Mouse (Mus musculus): ENCODE measurements around the gene Dmd. TPM values are rescaled to one million over a fixed set of nuclear protein-coding genes. Genes with fewer than 3 reads are reported as not detected.
A peak's percentile ranks its signal among the peaks of the same experiment; 100 is the strongest.

The Dmd gene
- polyA plus RNA-seq, 1 experiment from 2014 or later, result 14.6 TPM

DNA sequence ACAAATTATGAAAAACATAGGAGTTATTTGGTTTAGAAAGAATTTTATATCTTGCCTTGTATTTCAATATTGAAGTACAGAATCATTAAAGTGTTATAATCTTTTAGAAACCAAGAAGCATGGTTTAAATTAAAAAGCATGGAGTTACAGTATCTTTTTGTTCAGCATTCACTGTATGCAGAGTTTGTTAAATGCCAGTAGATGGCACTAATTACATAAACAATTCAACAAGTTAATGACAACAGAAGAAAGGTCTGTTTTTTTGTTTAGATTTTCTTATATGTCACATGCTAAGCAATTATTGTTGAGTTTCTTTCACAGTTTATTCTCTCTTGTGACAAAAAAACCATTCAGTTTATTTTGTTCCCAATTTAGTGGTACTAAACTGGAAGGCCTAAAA is 1649.8 kb downstream of the Dmd start:
- Histone ChIP-seq H3K9me3 (ENCODE audit: control insufficient read depth) (no peaks in the 10 kb centered on the region), H3K4me3 (ENCODE audit: low read depth, low read length) (no peak overlapping the region), H3K27me3 (replicated peaks; ENCODE audit: control insufficient read depth, insufficient read depth, low read length) (no peaks in the 10 kb centered on the region), H3K27ac (ENCODE audit: low read depth, low read length) (no peak overlapping the region), H3K36me3 (ENCODE audit: control insufficient read depth, insufficient read depth) (no peaks in the 10 kb centered on the region), H3K4me1 (replicated peaks; ENCODE audit: control insufficient read depth, insufficient read depth, low read length) (no peaks in the 10 kb centered on the region), H3K4me2 (replicated peaks; ENCODE audit: low read depth) (no peak overlapping the region), H3K9ac (ENCODE audit: low read depth, low read length) (no peak overlapping the region)
- 0 out of 2 replicates have a peak, but pooled peaks have one; percentile 8 for TF ChIP-seq CTCF (IDR thresholded peaks at IDR 0.05; ENCODE audit: low read depth)
- ATAC-seq, result no peak

DNA sequence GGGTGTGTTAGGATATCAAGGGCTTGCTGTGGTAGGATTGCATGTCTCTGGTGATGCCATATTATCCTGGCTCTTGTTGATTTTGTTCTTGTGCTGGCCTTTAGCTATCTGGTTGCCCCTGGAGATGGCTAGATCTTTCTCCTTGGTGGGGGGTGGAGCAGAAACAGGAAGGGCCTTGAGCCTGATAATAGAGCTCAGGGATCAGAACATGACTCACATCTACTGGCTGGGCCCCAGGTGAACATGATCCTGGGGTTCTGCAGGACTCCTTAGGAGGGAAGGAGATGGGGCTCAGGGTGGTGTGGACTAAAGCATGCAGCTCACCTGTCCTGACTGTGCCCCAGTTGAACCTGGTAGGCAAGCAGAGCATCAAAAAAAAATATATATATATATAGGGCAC is 1691.8 kb downstream of the Dmd start:
- TF ChIP-seq CTCF (IDR thresholded peaks at IDR 0.05; ENCODE audit: low read depth), result no peak
- Histone ChIP-seq H3K4me1 (replicated peaks; ENCODE audit: control insufficient read depth, insufficient read depth, low read length) (no peaks in the 10 kb centered on the region), H3K9me3 (ENCODE audit: control insufficient read depth) (no peaks in the 10 kb centered on the region), H3K4me2 (replicated peaks; ENCODE audit: low read depth) (no peak overlapping the region), H3K36me3 (ENCODE audit: control insufficient read depth, insufficient read depth) (no peaks in the 10 kb centered on the region), H3K27ac (ENCODE audit: low read depth, low read length) (no peak overlapping the region), H3K4me3 (ENCODE audit: low read depth, low read length) (no peak overlapping the region), H3K9ac (ENCODE audit: low read depth, low read length) (no peak overlapping the region), H3K27me3 (replicated peaks; ENCODE audit: control insufficient read depth, insufficient read depth, low read length) (no peaks in the 10 kb centered on the region)
- ATAC-seq, result no peak

GRCm38 (mm10) chrX:84747683-84748082 is 1799.0 kb downstream of the Dmd start:
- Histone ChIP-seq H3K27ac (ENCODE audit: low read depth, low read length) (no peak overlapping the region), H3K9ac (ENCODE audit: low read depth, low read length) (no peak overlapping the region), H3K36me3 (ENCODE audit: control insufficient read depth, insufficient read depth) (no peaks in the 10 kb centered on the region), H3K27me3 (replicated peaks; ENCODE audit: control insufficient read depth, insufficient read depth, low read length) (no peaks in the 10 kb centered on the region), H3K4me3 (ENCODE audit: low read depth, low read length) (no peak overlapping the region), H3K4me2 (replicated peaks; ENCODE audit: low read depth) (no peak overlapping the region), H3K9me3 (ENCODE audit: control insufficient read depth) (no peaks in the 10 kb centered on the region), H3K4me1 (replicated peaks; ENCODE audit: control insufficient read depth, insufficient read depth, low read length) (no peaks in the 10 kb centered on the region)
- WGBS, result 50% methylated on average over 4 of the region's 4 CpGs
- TF ChIP-seq CTCF (IDR thresholded peaks at IDR 0.05; ENCODE audit: low read depth), result no peak
- ATAC-seq, result no peak

GRCm38 (mm10) chrX:84860012-84860647 is 1911.5 kb downstream of the Dmd start:
- H3K27me3 ChIP-seq (replicated peaks; ENCODE audit: control insufficient read depth, insufficient read depth, low read length), result no peaks in the 10 kb centered on the region
- H3K9ac ChIP-seq (ENCODE audit: low read depth, low read length), result no peak overlapping the region
- no peaks in the 10 kb centered on the region for H3K4me1 ChIP-seq (replicated peaks; ENCODE audit: control insufficient read depth, insufficient read depth, low read length)
- 44% methylated on average over 3 of the region's 3 CpGs for WGBS
- no peak for TF ChIP-seq CTCF (IDR thresholded peaks at IDR 0.05; ENCODE audit: low read depth)
- no peaks in the 10 kb centered on the region for H3K9me3 ChIP-seq (ENCODE audit: control insufficient read depth)
- no peak overlapping the region for H3K4me2 ChIP-seq (replicated peaks; ENCODE audit: low read depth)
- no peak overlapping the region for H3K4me3 ChIP-seq (ENCODE audit: low read depth, low read length)
- ATAC-seq, result no peak
- H3K27ac ChIP-seq (ENCODE audit: low read depth, low read length), result no peak overlapping the region
- no peaks in the 10 kb centered on the region for H3K36me3 ChIP-seq (ENCODE audit: control insufficient read depth, insufficient read depth)

DNA sequence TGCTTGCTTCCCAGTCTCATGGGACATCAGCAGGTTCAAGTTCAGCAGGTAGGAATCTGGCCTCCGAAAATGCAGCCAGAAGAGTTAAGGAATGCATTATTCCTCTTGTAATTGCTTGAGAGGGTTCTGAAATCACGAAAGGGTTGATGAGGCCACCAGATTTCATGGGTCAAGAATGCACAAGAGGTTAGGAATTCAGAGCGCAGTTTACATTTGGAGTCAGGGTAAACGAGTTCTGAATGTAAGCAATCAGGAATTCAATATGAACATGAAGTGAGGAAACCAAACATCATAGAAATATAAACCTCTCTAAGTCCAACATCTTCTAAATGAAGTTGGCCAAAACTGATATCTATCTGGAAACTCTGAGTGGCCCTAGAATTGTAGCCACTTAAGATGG is 1924.4 kb downstream of the Dmd start:
- WGBS, result 62% methylated on average over 4 of the region's 4 CpGs

DNA sequence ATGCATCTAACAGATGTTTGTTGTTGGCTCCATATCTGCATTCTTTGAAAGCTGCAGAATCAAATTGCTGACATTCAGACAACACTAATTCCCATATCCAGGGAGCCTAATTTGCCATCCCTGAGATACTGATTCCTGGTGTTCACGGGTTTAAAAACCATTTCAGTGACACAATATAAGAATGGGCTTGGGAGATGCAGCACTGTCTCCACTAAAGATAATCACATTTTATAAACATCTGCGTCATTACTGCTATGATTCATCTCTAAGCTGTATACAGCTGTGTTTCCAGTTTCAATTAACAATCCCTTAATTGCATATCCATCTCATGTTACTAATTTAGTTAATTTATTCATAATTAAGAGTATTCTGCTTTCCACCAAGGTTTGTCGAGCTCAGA is 1929.5 kb downstream of the Dmd start:
- H3K36me3 ChIP-seq (ENCODE audit: control insufficient read depth, insufficient read depth), result no peaks in the 10 kb centered on the region
- H3K4me1 ChIP-seq (replicated peaks; ENCODE audit: control insufficient read depth, insufficient read depth, low read length), result no peaks in the 10 kb centered on the region
- no peak for ATAC-seq
- WGBS, result 56% methylated on average over 3 of the region's 3 CpGs
- H3K27ac ChIP-seq (ENCODE audit: low read depth, low read length), result no peak overlapping the region
- no peaks in the 10 kb centered on the region for H3K27me3 ChIP-seq (replicated peaks; ENCODE audit: control insufficient read depth, insufficient read depth, low read length)
- TF ChIP-seq CTCF (IDR thresholded peaks at IDR 0.05; ENCODE audit: low read depth), result no peak
- H3K9me3 ChIP-seq (ENCODE audit: control insufficient read depth), result no peaks in the 10 kb centered on the region
- H3K4me3 ChIP-seq (ENCODE audit: low read depth, low read length), result no peak overlapping the region
- no peak overlapping the region for H3K9ac ChIP-seq (ENCODE audit: low read depth, low read length)
- no peak overlapping the region for H3K4me2 ChIP-seq (replicated peaks; ENCODE audit: low read depth)

More for the DNA sequence above, 1924.4 kb downstream of the Dmd start:
- Histone ChIP-seq H3K27ac (ENCODE audit: low read depth, low read length) (no peak overlapping the region), H3K4me1 (replicated peaks; ENCODE audit: control insufficient read depth, insufficient read depth, low read length) (no peaks in the 10 kb centered on the region), H3K4me3 (ENCODE audit: low read depth, low read length) (no peak overlapping the region), H3K4me2 (replicated peaks; ENCODE audit: low read depth) (no peak overlapping the region), H3K36me3 (ENCODE audit: control insufficient read depth, insufficient read depth) (no peaks in the 10 kb centered on the region), H3K9me3 (ENCODE audit: control insufficient read depth) (no peaks in the 10 kb centered on the region), H3K9ac (ENCODE audit: low read depth, low read length) (no peak overlapping the region), H3K27me3 (replicated peaks; ENCODE audit: control insufficient read depth, insufficient read depth, low read length) (no peaks in the 10 kb centered on the region)
- no peak for ATAC-seq
- no peak for TF ChIP-seq CTCF (IDR thresholded peaks at IDR 0.05; ENCODE audit: low read depth)
